Mouse (Mus musculus) frontal cortex, postnatal 36 days (tissue): ENCODE data around the gene Dusp14.

ENCODE experiments used
- DNase-seq, 2 experiments: peaks; one replicate each; pipeline ENCODE4 v3.0.0; 2022; ENCODE audit warnings: low spot score in 2 of 2

The Dusp14 gene

GRCm38 (mm10) chr11:84069034-84069370 lies at the start of gene Dusp14:
Dusp14 (minus strand) TSS chr11:84069261.
- peak in 1 of 2 experiments; percentile 57 for DNase-seq

- DNase-seq, result no peak
Measured at GRCm38 (mm10) chr11:84117431-84117830, 48.4 kb upstream of the Dusp14 start.

- no peak for DNase-seq
Measured at GRCm38 (mm10) chr11:84116221-84116620, 47.2 kb upstream of the Dusp14 start.

GRCm38 (mm10) chr11:84115646-84116045 lies 46.6 kb upstream of the Dusp14 start:
- DNase-seq, result no peak

- DNase-seq, result peak in 1 of 2 experiments; percentile 26
Measured at GRCm38 (mm10) chr11:84113623-84114022, 44.6 kb upstream of the Dusp14 start.

GRCm38 (mm10) chr11:84107137-84107536 lies 38.1 kb upstream of the Dusp14 start:
- DNase-seq, result no peak

- no peak for DNase-seq
Measured at GRCm38 (mm10) chr11:84104036-84104435, 35.0 kb upstream of the Dusp14 start.

GRCm38 (mm10) chr11:84101182-84101581 lies 32.1 kb upstream of the Dusp14 start:
- no peak for DNase-seq

- DNase-seq, result peak in 1 of 2 experiments; percentile 57
Measured at GRCm38 (mm10) chr11:84097251-84097998, 28.4 kb upstream of the Dusp14 start.

GRCm38 (mm10) chr11:84095084-84095483 lies 26.0 kb upstream of the Dusp14 start:
- DNase-seq, result no peak

- no peak for DNase-seq
Measured at GRCm38 (mm10) chr11:84090572-84090971, 21.5 kb upstream of the Dusp14 start.

GRCm38 (mm10) chr11:84081901-84082300 lies 12.8 kb upstream of the Dusp14 start:
- DNase-seq, result no peak

- no peak for DNase-seq
Measured at GRCm38 (mm10) chr11:84080327-84080726, 11.3 kb upstream of the Dusp14 start.

- DNase-seq, result no peak
Measured at GRCm38 (mm10) chr11:84079887-84080286, 10.8 kb upstream of the Dusp14 start.

GRCm38 (mm10) chr11:84079361-84079760 lies 10.3 kb upstream of the Dusp14 start:
- no peak for DNase-seq

GRCm38 (mm10) chr11:84078601-84079000 lies 9.5 kb upstream of the Dusp14 start:
- DNase-seq, result no peak

GRCm38 (mm10) chr11:84077008-84077407 lies 7.9 kb upstream of the Dusp14 start:
- DNase-seq, result no peak

GRCm38 (mm10) chr11:84073816-84074764 lies 5.0 kb upstream of the Dusp14 start:
- peak in 1 of 2 experiments; percentile 65 for DNase-seq

GRCm38 (mm10) chr11:84072904-84073651 lies 4.0 kb upstream of the Dusp14 start:
- peak; percentile 63 to 84 for DNase-seq

- peak; percentile 58 to 61 for DNase-seq
Measured at GRCm38 (mm10) chr11:84068191-84069033, 649 bp downstream of the Dusp14 start.

GRCm38 (mm10) chr11:84067720-84068190 lies 1.3 kb downstream of the Dusp14 start:
- DNase-seq, result peak in 1 of 2 experiments; percentile 57
